ENCODE assay signal across 14 mouse cellular contexts in the genomic region with DNA sequence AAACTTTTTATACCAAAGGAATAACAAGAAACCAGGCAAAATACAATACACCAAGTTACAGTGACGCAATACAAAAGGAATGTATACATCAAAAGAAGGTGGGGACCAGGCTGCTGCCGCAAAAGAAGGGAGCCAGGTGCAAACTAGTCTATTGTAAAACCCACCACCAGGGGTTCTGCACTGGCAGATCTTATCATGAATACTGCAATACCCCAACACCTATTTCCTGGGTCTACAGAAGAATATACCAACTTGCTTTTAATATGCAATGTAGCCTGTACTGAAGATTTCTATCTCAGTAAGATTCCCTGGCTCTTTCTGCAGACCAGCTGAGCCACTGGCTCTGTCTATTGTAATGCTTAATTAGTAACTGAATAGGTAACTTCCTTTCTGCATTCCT. TPM values are rescaled to one million over a fixed set of nuclear protein-coding genes. Genes with fewer than 3 reads are reported as not detected.
A peak's percentile ranks its signal among the peaks of the same experiment; 100 is the strongest.
DNase-seq lines count a peak whose midpoint lies in the region; TF ChIP-seq lines count a peak whose summit lies in the region.
"Not testable (repeated sequence)": the region's sequence is repeated elsewhere in the genome, so short reads cannot be mapped to it uniquely, and the experiment has no call there.
"Had no signal": no experiment of that assay in that cellular context is flagged by ENCODE, and none has a peak within 500 bp of the region (broad histone marks: within the 10 kb centered on the region; RNA-seq: fewer than 3 reads in every experiment).

No protein-coding gene starts in this region.

- DNase-seq in ES-CJ7 (ENCODE audit: low read depth, low spot score) (peak; percentile 75), R1 (ENCODE audit: low read depth, low spot score) (peak; percentile 95), ZHBTc4 (ENCODE audit: low read depth, low spot score) (peak; percentile 71)
- not testable (repeated sequence) for DNase-seq in ES-E14 (ENCODE audit: low read depth, low spot score)

- in situ Hi-C loops in ES-E14 (cut with MboI; ENCODE audit: low sequenced_read_pairs in 2 of 2, unreplicated experiment in 2 of 2): not testable (repeated sequence)

- H3K4me3 ChIP-seq in E14TG2a.4 (replicated peaks; ENCODE audit: low read length): 0 out of 2 replicates have a peak overlapping the region, but pooled peaks have one; percentile 17
- H3K4me3 ChIP-seq in ES-E14 (ENCODE audit: insufficient read depth in 1 of 2, low read depth in 1 of 2, low read length in 2 of 2, poor library complexity in 1 of 2, severe bottlenecking in 1 of 2): not testable (repeated sequence)

- H3K4me1 ChIP-seq in E14TG2a.4 (replicated peaks; ENCODE audit: low read depth, low read length): peaks cover 79% of the 10 kb centered on the region
- H3K4me1 ChIP-seq in ES-E14 (ENCODE audit: control insufficient read depth in 2 of 2, insufficient read depth in 2 of 2, low read length in 2 of 2, poor library complexity in 1 of 2): peaks cover 16 to 20% of the 10 kb centered on the region in 2 experiments

- H3K27me3 ChIP-seq in E14TG2a.4 (ENCODE audit: insufficient read depth, low read length): peaks cover 18% of the 10 kb centered on the region

- not testable (repeated sequence) for H3K36me3 ChIP-seq in E14TG2a.4 (ENCODE audit: insufficient read depth, low read length); ES-E14 (ENCODE audit: control insufficient read depth, insufficient read depth, low read length, poor library complexity, severe bottlenecking)

- not testable (repeated sequence) for TF ChIP-seq CTCF in E14TG2a.4 (conservative IDR thresholded peaks at IDR 0.05; ENCODE audit: low read length)

- H3K9ac ChIP-seq in ES-E14 (ENCODE audit: insufficient read depth, low read depth, low read length, poor library complexity, severe bottlenecking): not testable (repeated sequence)

- peaks cover 15% of the 10 kb centered on the region for H3K9me3 ChIP-seq in E14TG2a.4 (ENCODE audit: low read length)
- not testable (repeated sequence) for H3K9me3 ChIP-seq in ES-E14 (ENCODE audit: control insufficient read depth, insufficient read depth, low read depth, low read length)

- H3K27ac ChIP-seq in ES-E14 (ENCODE audit: insufficient read depth, low read depth, low read length, poor library complexity, severe bottlenecking): peak overlapping the region; percentile 97; the same call in 1 of the 2 replicates

RNA-seq across cellular contexts. Expression of gene Crocc2, which starts 28.9 kb away (rescaled TPM):
- 3.1 and 3.2 TPM in 2 replicates for total RNA-seq in ES-E14 (2012; rRNA removed)
- total RNA-seq: adrenal gland, adult 2 months; CH12.LX; MEL had no signal

RNA-seq across cellular contexts. Expression of gene 2310007B03Rik, which starts 36.7 kb away (rescaled TPM):
- total RNA-seq in ES-E14 (2012; rRNA removed): 0.62 and 0.90 TPM in 2 replicates
- total RNA-seq: adrenal gland, adult 18-20 months; adrenal gland, adult 2 months; adrenal gland, adult 8-10 months; adrenal gland, postnatal 10 days; adrenal gland, postnatal 14 days; adrenal gland, postnatal 25 days; adrenal gland, postnatal 36 days; MEL had no signal

RNA-seq across cellular contexts. Expression of gene Sned1, which starts 38.2 kb away (rescaled TPM):
- 11.8 and 13.3 TPM in 2 replicates for total RNA-seq in ES-E14 (2012; rRNA removed)
